Mouse (Mus musculus) CH12.LX (cell line): ENCODE data around the gene Slc22a7. TPM values are rescaled to one million over a fixed set of nuclear protein-coding genes. Genes with fewer than 3 reads are reported as not detected.

Source experiments
- DNase-seq: peaks from one replicate; pipeline ENCODE4 v3.0.0-alpha.2; 2013; ENCODE audit errors: extremely low read depth
- H3K27ac ChIP-seq: 2 replicates; pipeline ENCODE4 v1.5.1; 2012; ENCODE audit warnings: low read depth, mild to moderate bottlenecking, control low read depth, moderate library complexity; ENCODE audit not compliant: insufficient read depth
- H3K27me3 ChIP-seq: replicated peaks from 2 replicates; pipeline ENCODE3; 2012; ENCODE audit warnings: inconsistent platforms
- H3K36me3 ChIP-seq, 2 experiments: replicated peaks in 1 of 2; 2 replicates each; pipeline versions ENCODE3 to v1.6.1; 2012; ENCODE audit warnings: inconsistent platforms in 1 of 2, low read length in 1 of 2, mild to moderate bottlenecking in 1 of 2, mixed read lengths in 1 of 2, moderate library complexity in 1 of 2; ENCODE audit not compliant: control insufficient read depth in 1 of 2, insufficient read depth in 1 of 2
- H3K4me1 ChIP-seq, 2 experiments: 2 replicates each; pipeline ENCODE4 v1.6.1; 2012; ENCODE audit warnings: inconsistent platforms in 1 of 2, moderate library complexity in 1 of 2; ENCODE audit not compliant: insufficient read depth in 2 of 2, control insufficient read depth in 1 of 2
- H3K4me2 ChIP-seq: 2 replicates; pipeline ENCODE4 v1.6.1; 2012; ENCODE audit warnings: low read depth, mild to moderate bottlenecking, control low read depth; ENCODE audit not compliant: poor library complexity, insufficient read depth, severe bottlenecking
- H3K4me3 ChIP-seq, 3 experiments: fragments of 150-350 bp in 1 of 3; sonication (generic) in 1 of 3; replicated peaks in 1 of 3; 2 replicates each; pipeline versions ENCODE3 to v1.5.1; 2011 to 2012; ENCODE audit warnings: low read depth in 2 of 3, low read length in 2 of 3, mild to moderate bottlenecking in 2 of 3, moderate library complexity in 2 of 3, control low read depth in 1 of 3, improper control_type of control experiment in 1 of 3, inconsistent platforms in 1 of 3, mixed read lengths in 1 of 3; ENCODE audit not compliant: poor library complexity in 1 of 3
- H3K79me2 ChIP-seq: replicated peaks from 2 replicates; pipeline ENCODE4 v1.6.1; 2012; ENCODE audit warnings: mild to moderate bottlenecking, moderate library complexity; ENCODE audit not compliant: control insufficient read depth, poor library complexity, insufficient read depth, severe bottlenecking; ENCODE audit errors: extremely low read depth
- H3K9ac ChIP-seq: 2 replicates; pipeline ENCODE4 v1.6.1; 2012; ENCODE audit warnings: low read depth, mild to moderate bottlenecking, control low read depth, moderate library complexity; ENCODE audit not compliant: insufficient read depth
- H3K9me3 ChIP-seq: replicated peaks from 2 replicates; pipeline ENCODE3; 2012; ENCODE audit warnings: low read length, inconsistent platforms, mixed read lengths
- CHD1 ChIP-seq: IDR thresholded peaks from 2 replicates; pipeline ENCODE4 v1.6.1; 2012; ENCODE audit warnings: low read depth, low read length, improper control_type of control experiment, inconsistent platforms
- CHD2 ChIP-seq: IDR thresholded peaks from 2 replicates; pipeline ENCODE4 v1.6.1; 2011; ENCODE audit warnings: low read length, improper control_type of control experiment
- EP300 ChIP-seq: IDR thresholded peaks from 2 replicates; pipeline ENCODE4 v1.6.1; 2011; ENCODE audit warnings: low read length, improper control_type of control experiment
- ETS1 ChIP-seq: conservative IDR thresholded peaks from 2 replicates; pipeline ENCODE4 v1.6.1; 2012; ENCODE audit warnings: low read depth, mild to moderate bottlenecking, inconsistent platforms, low read length, improper control_type of control experiment, moderate library complexity
- GABPA ChIP-seq: IDR thresholded peaks from 2 replicates; pipeline ENCODE4 v1.6.1; 2012; ENCODE audit warnings: low read depth, low read length, improper control_type of control experiment, inconsistent platforms; ENCODE audit not compliant: insufficient replicate concordance
- KAT2A ChIP-seq: IDR thresholded peaks from 2 replicates; pipeline ENCODE4 v1.6.1; 2012; ENCODE audit warnings: low read length, improper control_type of control experiment, inconsistent platforms; ENCODE audit not compliant: insufficient replicate concordance
- MAFK ChIP-seq: IDR thresholded peaks from 2 replicates; pipeline ENCODE4 v1.6.1; 2011; ENCODE audit warnings: low read length, improper control_type of control experiment; ENCODE audit not compliant: insufficient replicate concordance
- MAZ ChIP-seq: IDR thresholded peaks from 2 replicates; pipeline ENCODE4 v1.6.1; 2012; ENCODE audit warnings: low read depth, mild to moderate bottlenecking, inconsistent platforms, low read length, improper control_type of control experiment, moderate library complexity
- MYC ChIP-seq: IDR thresholded peaks from 2 replicates; pipeline ENCODE4 v1.6.1; 2011; ENCODE audit warnings: low read depth, mild to moderate bottlenecking, improper control_type of control experiment, low read length
- POLR2AphosphoS2 ChIP-seq: IDR thresholded peaks from 2 replicates; pipeline ENCODE4 v1.6.1; 2011; ENCODE audit warnings: low read depth, low read length, improper control_type of control experiment
- SIN3A ChIP-seq: IDR thresholded peaks from 2 replicates; pipeline ENCODE4 v1.6.1; 2012; ENCODE audit warnings: low read length, improper control_type of control experiment, inconsistent platforms
- SMC3 ChIP-seq: IDR thresholded peaks from 2 replicates; pipeline ENCODE4 v1.6.1; 2011; ENCODE audit warnings: low read depth, low read length, improper control_type of control experiment
- TBP ChIP-seq: conservative IDR thresholded peaks from 2 replicates; pipeline ENCODE4 v1.6.1; 2011; ENCODE audit warnings: low read depth, low read length, improper control_type of control experiment
- UBTF ChIP-seq: IDR thresholded peaks from 2 replicates; pipeline ENCODE4 v1.6.1; 2012; ENCODE audit warnings: low read depth, mild to moderate bottlenecking, inconsistent platforms, low read length, improper control_type of control experiment, moderate library complexity
- USF1 ChIP-seq: IDR thresholded peaks from 2 replicates; pipeline ENCODE4 v1.6.1; 2014; ENCODE audit warnings: low read depth, mild to moderate bottlenecking, inconsistent platforms, low read length, improper control_type of control experiment
- ZKSCAN1 ChIP-seq: IDR thresholded peaks from 2 replicates; pipeline ENCODE4 v1.6.1; 2012; ENCODE audit warnings: low read depth, inconsistent platforms, low read length, improper control_type of control experiment, borderline replicate concordance
- ZNF384 ChIP-seq: IDR thresholded peaks from 2 replicates; pipeline ENCODE4 v1.6.1; 2012; ENCODE audit warnings: low read depth, low read length, improper control_type of control experiment, inconsistent platforms
- dilution Hi-C: fragments of 300-500 bp; cut with MboI; formaldehyde crosslinking; loops from 2 replicates; pipeline ENCODE4 v1.14.3; 2020; ENCODE audit warnings: low sequenced_read_pairs; ENCODE audit not compliant: extremely low pct_unique_long_range_greater_than_20kb, extremely low pct_ligation_motif_present
- in situ Hi-C: fragments of 300-500 bp; cut with MboI; formaldehyde crosslinking; loops from 3 replicates; pipeline ENCODE4 v1.14.3; 2019; ENCODE audit warnings: low sequenced_read_pairs, low pct_ligation_motif_present, low pct_unique_long_range_greater_than_20kb, mixed read lengths
- polyA plus RNA-seq: library from polyadenylated mRNA; unstranded; fragments of >175 nt; gene quantifications from 2 replicates; pipeline ENCODE4 v1.2.1, GENCODE M21; 2012; ENCODE audit warnings: low read depth; ENCODE audit not compliant: insufficient read length
- total RNA-seq, 2 experiments: library from RNA; depleted of rRNA; stranded (reverse); fragments of 300-350 nt in 1 of 2; fragments of >200 nt in 1 of 2; gene quantifications; 2 replicates each; pipeline ENCODE4 v1.2.3; 2012 to 2014

Gene Slc22a7
- total and polyA plus RNA-seq, 3 experiments = not detected

- H3K9ac ChIP-seq = no peak overlapping the region
- no peaks in the 10 kb centered on the region for H3K79me2 ChIP-seq
- no peaks in the 10 kb centered on the region for H3K4me1 ChIP-seq
- no peak overlapping the region for H3K4me2 ChIP-seq
- no peaks in the 10 kb centered on the region for H3K9me3 ChIP-seq
- H3K36me3 ChIP-seq = no peaks in the 10 kb centered on the region
- dilution Hi-C loops (no loop called here), in situ Hi-C loops (no loop called here)
- TF ChIP-seq CHD2 = no peak
- no peak for TF ChIP-seq USF1
- TF ChIP-seq MYC = no peak
- no peak for TF ChIP-seq ETS1
- no peak for TF ChIP-seq EP300
- no peak for TF ChIP-seq KAT2A
- TF ChIP-seq TBP = no peak
- DNase-seq = no peak
- no peak overlapping the region for H3K4me3 ChIP-seq
- H3K27ac ChIP-seq = no peak overlapping the region
- peaks cover 86% of the 10 kb centered on the region for H3K27me3 ChIP-seq
These were observed 6.8 kb upstream of the Slc22a7 start for GRCm38 (mm10) chr17:46444839-46445579.

DNA sequence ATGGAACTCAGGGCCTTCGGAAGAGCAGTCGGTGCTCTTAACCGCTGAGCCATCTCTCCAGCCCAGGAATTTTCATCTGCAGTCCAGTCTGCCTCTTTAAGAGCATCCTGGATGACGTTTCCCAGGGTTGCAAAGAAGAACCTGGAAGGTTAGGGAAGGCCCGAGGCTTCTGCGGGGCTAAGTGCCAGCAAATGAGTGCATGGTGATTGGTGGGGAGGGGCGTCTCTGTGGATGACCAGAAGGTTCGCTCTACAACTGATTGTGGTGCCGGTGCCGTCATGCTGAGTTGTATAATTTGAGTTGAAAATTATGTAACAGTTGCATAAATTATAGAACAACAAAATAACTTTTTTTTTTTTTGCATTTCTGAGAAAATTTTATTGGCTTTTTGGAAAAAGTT, 919 bp upstream of the Slc22a7 start:
- no peaks in the 10 kb centered on the region for H3K4me1 ChIP-seq
- DNase-seq = no peak
- TF ChIP-seq UBTF = no peak
- no peak for TF ChIP-seq ZKSCAN1
- TF ChIP-seq MYC = no peak
- no peak for TF ChIP-seq GABPA
- TF ChIP-seq POLR2AphosphoS2 = no peak
- TF ChIP-seq CHD1 = no peak
- no peak for TF ChIP-seq MAFK
- TF ChIP-seq MAZ = no peak
- no peak for TF ChIP-seq SMC3
- TF ChIP-seq ZNF384 = no peak
- TF ChIP-seq SIN3A = no peak
- TF ChIP-seq, all 38 proteins: peak for 0
- Histone ChIP-seq H3K4me3 (no peak overlapping the region), H3K4me2 (no peak overlapping the region), H3K27ac (no peak overlapping the region), H3K9me3 (no peaks in the 10 kb centered on the region), H3K9ac (no peak overlapping the region), H3K36me3 (no peaks in the 10 kb centered on the region), H3K27me3 (peaks cover 46% of the 10 kb centered on the region), H3K79me2 (no peaks in the 10 kb centered on the region)
- in situ Hi-C loops = no loop called here
- dilution Hi-C loops = no loop called here
